Mouse (Mus musculus): ENCODE measurements around the gene Morn3. TPM values are rescaled to one million over a fixed set of nuclear protein-coding genes. Genes with fewer than 3 reads are reported as not detected.
"Not testable (repeated sequence)": the region's sequence is repeated elsewhere in the genome, so short reads cannot be mapped to it uniquely, and the experiment has no call there.

Morn3 gene
- polyA plus RNA-seq, 1 experiment from 2014 or later: not detected

GRCm38 (mm10) chr5:123064207-123064606, 17.4 kb upstream of the Morn3 start:
- H3K4me2 ChIP-seq (ENCODE audit: low read depth, low read length): no peak overlapping the region
- no peak overlapping the region for H3K27ac ChIP-seq (ENCODE audit: low read length)
- H3K4me1 ChIP-seq (ENCODE audit: control insufficient read depth, low read depth, low read length): peaks cover 11% of the 10 kb centered on the region
- H3K9me3 ChIP-seq (replicated peaks; ENCODE audit: control insufficient read depth, low read length): no peaks in the 10 kb centered on the region
- 24% methylated on average over 6 of the region's 6 CpGs for WGBS (ENCODE audit: insufficient replicate concordance)
- no peak overlapping the region for H3K9ac ChIP-seq (ENCODE audit: low read depth, low read length)
- no peak for ATAC-seq (ENCODE audit: low read depth)
- no peak overlapping the region for H3K4me3 ChIP-seq (ENCODE audit: low read depth, low read length)
- H3K36me3 ChIP-seq (ENCODE audit: control insufficient read depth, insufficient read depth): no peaks in the 10 kb centered on the region
- no peaks in the 10 kb centered on the region for H3K27me3 ChIP-seq (ENCODE audit: control insufficient read depth, insufficient read depth, low read depth, low read length)

GRCm38 (mm10) chr5:123063141-123063540, 16.3 kb upstream of the Morn3 start:
- 79% methylated on average over 3 of the region's 3 CpGs for whole genome bisulfite sequencing (ENCODE audit: insufficient replicate concordance)
- Histone ChIP-seq H3K9me3 (replicated peaks; ENCODE audit: control insufficient read depth, low read length) (no peaks in the 10 kb centered on the region), H3K4me3 (ENCODE audit: low read depth, low read length) (no peak overlapping the region), H3K4me1 (ENCODE audit: control insufficient read depth, low read depth, low read length) (peaks cover 22% of the 10 kb centered on the region), H3K4me2 (ENCODE audit: low read depth, low read length) (no peak overlapping the region), H3K27me3 (ENCODE audit: control insufficient read depth, insufficient read depth, low read depth, low read length) (no peaks in the 10 kb centered on the region), H3K27ac (ENCODE audit: low read length) (no peak overlapping the region), H3K9ac (ENCODE audit: low read depth, low read length) (no peak overlapping the region), H3K36me3 (ENCODE audit: control insufficient read depth, insufficient read depth) (no peaks in the 10 kb centered on the region)
- no peak for ATAC-seq (ENCODE audit: low read depth)

DNA sequence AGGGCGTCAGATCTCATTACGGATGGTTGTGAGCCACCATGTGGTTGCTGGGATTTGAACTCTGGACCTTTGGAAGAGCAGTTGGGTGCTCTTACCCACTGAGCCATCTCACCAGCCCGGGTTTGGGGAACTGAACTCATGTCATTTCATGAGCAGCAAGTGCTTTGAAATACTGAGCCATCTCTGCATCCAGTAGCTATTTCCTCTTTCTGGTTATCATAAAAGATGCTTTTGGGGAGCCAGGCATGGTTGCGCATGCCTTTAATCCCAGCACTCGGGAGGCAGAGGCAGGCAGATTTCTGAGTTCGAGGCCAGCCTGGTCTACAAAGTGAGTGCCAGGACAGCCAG, 14.6 kb upstream of the Morn3 start:
- H3K36me3 ChIP-seq (ENCODE audit: control insufficient read depth, insufficient read depth); H3K9ac ChIP-seq (ENCODE audit: low read depth, low read length); ATAC-seq (ENCODE audit: low read depth); H3K9me3 ChIP-seq (replicated peaks; ENCODE audit: control insufficient read depth, low read length); H3K27ac ChIP-seq (ENCODE audit: low read length); H3K27me3 ChIP-seq (ENCODE audit: control insufficient read depth, insufficient read depth, low read depth, low read length); H3K4me3 ChIP-seq (ENCODE audit: low read depth, low read length); H3K4me2 ChIP-seq (ENCODE audit: low read depth, low read length): not testable (repeated sequence)
- WGBS (ENCODE audit: insufficient replicate concordance): 63% methylated on average over 6 of the region's 6 CpGs
- H3K4me1 ChIP-seq (ENCODE audit: control insufficient read depth, low read depth, low read length): peaks cover 20% of the 10 kb centered on the region

DNA sequence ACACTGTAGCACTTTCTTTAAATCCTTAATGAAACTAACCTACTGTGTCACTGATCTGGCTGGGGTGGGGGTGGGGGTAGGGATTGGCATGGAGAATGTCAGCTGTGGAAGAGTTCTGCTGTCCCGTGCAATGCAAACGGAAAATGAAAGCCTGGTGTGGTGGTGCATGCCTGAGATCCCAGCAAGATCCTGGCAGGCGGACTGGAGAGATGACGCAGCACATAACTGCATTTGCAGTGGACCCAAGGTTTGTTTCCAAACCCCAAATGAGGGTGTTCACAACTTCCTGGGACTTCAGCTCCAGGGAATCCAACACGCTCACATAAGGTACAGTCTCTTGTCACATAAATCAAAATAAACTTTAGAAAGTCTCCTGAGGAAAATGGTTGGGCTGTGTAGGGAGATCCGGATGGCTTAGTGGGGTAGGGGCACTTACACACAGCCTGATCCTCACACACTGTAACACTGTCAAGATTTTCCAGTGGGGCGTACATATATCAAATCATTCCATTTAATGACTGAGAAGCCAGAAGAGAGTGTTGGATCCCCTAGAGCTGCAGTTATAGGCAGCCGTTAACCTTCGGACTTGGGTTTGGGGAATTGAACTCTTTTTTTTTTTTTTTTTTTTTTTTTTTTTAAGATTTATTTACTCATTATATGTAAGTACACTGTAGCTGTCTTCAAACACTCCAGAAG, 14.0 kb upstream of the Morn3 start:
- Histone ChIP-seq H3K4me2 (ENCODE audit: low read depth, low read length) (no peak overlapping the region), H3K9ac (ENCODE audit: low read depth, low read length) (no peak overlapping the region), H3K9me3 (replicated peaks; ENCODE audit: control insufficient read depth, low read length) (no peaks in the 10 kb centered on the region), H3K27me3 (ENCODE audit: control insufficient read depth, insufficient read depth, low read depth, low read length) (no peaks in the 10 kb centered on the region), H3K36me3 (ENCODE audit: control insufficient read depth, insufficient read depth) (no peaks in the 10 kb centered on the region), H3K4me1 (ENCODE audit: control insufficient read depth, low read depth, low read length) (peaks cover 20% of the 10 kb centered on the region), H3K27ac (ENCODE audit: low read length) (no peak overlapping the region), H3K4me3 (ENCODE audit: low read depth, low read length) (no peak overlapping the region)
- 68% methylated on average over 9 of the region's 9 CpGs for WGBS (ENCODE audit: insufficient replicate concordance)
- no peak for ATAC-seq (ENCODE audit: low read depth)

- no peak overlapping the region for H3K9ac ChIP-seq (ENCODE audit: low read depth, low read length)
- H3K36me3 ChIP-seq (ENCODE audit: control insufficient read depth, insufficient read depth): no peaks in the 10 kb centered on the region
- 33% methylated on average over 14 of the region's 14 CpGs for WGBS (ENCODE audit: insufficient replicate concordance)
- H3K27ac ChIP-seq (ENCODE audit: low read length): no peak overlapping the region
- ATAC-seq (ENCODE audit: low read depth): no peak
- H3K27me3 ChIP-seq (ENCODE audit: control insufficient read depth, insufficient read depth, low read depth, low read length): no peaks in the 10 kb centered on the region
- peaks cover 20% of the 10 kb centered on the region for H3K4me1 ChIP-seq (ENCODE audit: control insufficient read depth, low read depth, low read length)
- no peak overlapping the region for H3K4me3 ChIP-seq (ENCODE audit: low read depth, low read length)
- no peak overlapping the region for H3K4me2 ChIP-seq (ENCODE audit: low read depth, low read length)
- H3K9me3 ChIP-seq (replicated peaks; ENCODE audit: control insufficient read depth, low read length): no peaks in the 10 kb centered on the region
These were observed 13.1 kb upstream of the Morn3 start for GRCm38 (mm10) chr5:123059757-123060520.

GRCm38 (mm10) chr5:123058251-123059102, 11.7 kb upstream of the Morn3 start:
- Histone ChIP-seq H3K9me3 (replicated peaks; ENCODE audit: control insufficient read depth, low read length) (no peaks in the 10 kb centered on the region), H3K4me3 (ENCODE audit: low read depth, low read length) (peak overlapping the region; percentile 68), H3K4me2 (ENCODE audit: low read depth, low read length) (peak overlapping the region; percentile 78), H3K36me3 (ENCODE audit: control insufficient read depth, insufficient read depth) (no peaks in the 10 kb centered on the region), H3K27me3 (ENCODE audit: control insufficient read depth, insufficient read depth, low read depth, low read length) (no peaks in the 10 kb centered on the region), H3K4me1 (ENCODE audit: control insufficient read depth, low read depth, low read length) (peaks cover 18% of the 10 kb centered on the region), H3K9ac (ENCODE audit: low read depth, low read length) (peak overlapping the region; percentile 65), H3K27ac (ENCODE audit: low read length) (peak overlapping the region; percentile 60)
- no peak for ATAC-seq (ENCODE audit: low read depth)
- WGBS (ENCODE audit: insufficient replicate concordance): 21% methylated on average over 16 of the region's 16 CpGs

DNA sequence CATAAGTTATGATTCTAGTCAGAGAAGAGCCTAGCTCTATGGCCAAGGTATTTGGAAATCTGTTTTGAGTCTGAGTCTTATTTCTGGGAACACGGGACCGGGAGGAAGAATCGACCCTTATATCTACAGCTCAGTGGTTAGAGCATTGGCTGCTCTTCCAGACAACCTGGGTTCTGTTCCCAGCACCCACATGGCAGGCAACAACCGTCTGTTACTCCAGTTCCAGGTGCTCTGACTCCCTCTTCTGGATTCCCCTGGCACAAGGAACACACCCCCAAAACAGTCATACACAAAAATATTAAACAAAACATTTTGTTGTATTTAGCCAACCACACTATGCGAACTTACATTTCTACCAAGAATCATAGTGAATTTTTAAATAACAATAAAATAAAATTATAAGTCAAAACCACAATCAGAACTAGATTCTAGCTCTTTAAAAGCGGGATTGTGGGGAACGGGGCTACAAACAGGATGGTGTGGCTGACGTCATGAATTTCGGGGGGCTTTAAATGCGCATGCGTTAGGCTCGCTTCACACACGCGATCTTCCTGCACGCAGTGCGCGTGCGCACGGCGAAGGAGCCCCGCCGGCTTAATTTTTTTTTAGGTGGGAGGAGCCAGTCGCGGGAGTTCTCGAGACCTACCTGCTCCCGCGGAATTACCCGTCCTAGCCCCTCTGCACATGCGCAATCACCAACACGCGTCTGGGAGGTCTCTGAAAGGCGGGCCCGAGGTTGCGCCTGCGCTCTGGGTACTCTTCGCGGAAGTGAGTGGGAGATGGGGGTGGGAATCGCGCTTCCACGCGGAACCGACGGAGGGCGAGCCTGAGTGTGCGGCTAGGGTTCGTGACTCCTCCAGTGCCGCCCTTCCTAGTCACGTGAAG, 10.8 kb upstream of the Morn3 start:
- H3K27me3 ChIP-seq (ENCODE audit: control insufficient read depth, insufficient read depth, low read depth, low read length): no peaks in the 10 kb centered on the region
- H3K4me3 ChIP-seq (ENCODE audit: low read depth, low read length): peak overlapping the region; percentile 68
- peak; percentile 98 for ATAC-seq (ENCODE audit: low read depth)
- H3K9me3 ChIP-seq (replicated peaks; ENCODE audit: control insufficient read depth, low read length): no peaks in the 10 kb centered on the region
- peak overlapping the region; percentile 65 for H3K9ac ChIP-seq (ENCODE audit: low read depth, low read length)
- H3K4me2 ChIP-seq (ENCODE audit: low read depth, low read length): peak overlapping the region; percentile 78
- H3K4me1 ChIP-seq (ENCODE audit: control insufficient read depth, low read depth, low read length): peaks cover 18% of the 10 kb centered on the region
- H3K36me3 ChIP-seq (ENCODE audit: control insufficient read depth, insufficient read depth): no peaks in the 10 kb centered on the region
- 7% methylated on average over 48 of the region's 48 CpGs for WGBS (ENCODE audit: insufficient replicate concordance)
- peak overlapping the region; percentile 60 for H3K27ac ChIP-seq (ENCODE audit: low read length)

DNA sequence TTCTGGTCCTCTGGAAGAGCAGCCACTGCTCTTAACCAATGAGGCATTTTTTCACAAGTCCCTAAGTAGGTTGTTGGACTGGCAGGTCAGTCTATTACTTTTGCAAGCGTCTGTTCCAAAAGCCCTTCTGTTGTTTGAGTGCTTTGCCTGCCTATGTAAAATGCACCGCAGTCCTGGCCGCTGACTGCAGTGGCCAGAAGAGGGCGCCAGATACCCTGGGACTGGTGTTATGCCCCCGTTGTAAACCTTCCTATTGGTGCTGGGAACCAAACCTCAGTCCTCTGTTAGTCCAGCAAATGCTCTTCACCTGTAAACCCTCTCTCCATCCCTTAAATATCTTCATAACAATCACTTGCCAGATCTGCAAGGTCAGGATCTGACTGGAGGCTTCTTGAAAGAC, 4.9 kb upstream of the Morn3 start:
- H3K9ac ChIP-seq (ENCODE audit: low read depth, low read length): no peak overlapping the region
- no peak for ATAC-seq (ENCODE audit: low read depth)
- no peak overlapping the region for H3K4me3 ChIP-seq (ENCODE audit: low read depth, low read length)
- WGBS (ENCODE audit: insufficient replicate concordance): 73% methylated on average over 5 of the region's 5 CpGs
- no peaks in the 10 kb centered on the region for H3K36me3 ChIP-seq (ENCODE audit: control insufficient read depth, insufficient read depth)
- H3K27ac ChIP-seq (ENCODE audit: low read length): no peak overlapping the region
- peaks cover 8% of the 10 kb centered on the region for H3K4me1 ChIP-seq (ENCODE audit: control insufficient read depth, low read depth, low read length)
- H3K9me3 ChIP-seq (replicated peaks; ENCODE audit: control insufficient read depth, low read length): no peaks in the 10 kb centered on the region
- no peaks in the 10 kb centered on the region for H3K27me3 ChIP-seq (ENCODE audit: control insufficient read depth, insufficient read depth, low read depth, low read length)
- H3K4me2 ChIP-seq (ENCODE audit: low read depth, low read length): no peak overlapping the region
